Mouse (Mus musculus) myocyte (in vitro differentiated cells): ENCODE measurements around the gene Sox5.

Experiments used
- CEBPB ChIP-seq: IDR thresholded peaks from 2 replicates; pipeline ENCODE4 v1.6.1; 2011; ENCODE audit warnings: mild to moderate bottlenecking, moderate library complexity; ENCODE audit not compliant: poor library complexity, insufficient read depth, severe bottlenecking
- E2F4 ChIP-seq: IDR thresholded peaks from one replicate; pipeline ENCODE4 v1.6.1; 2011; ENCODE audit warnings: mild to moderate bottlenecking, control low read depth, moderate library complexity; ENCODE audit not compliant: insufficient read depth
- MAX ChIP-seq: IDR thresholded peaks from one replicate; pipeline ENCODE4 v1.6.1; 2011; ENCODE audit warnings: low read depth, mild to moderate bottlenecking, control low read depth
- MYOD1 ChIP-seq, 3 experiments: IDR thresholded peaks; one replicate each; pipeline ENCODE4 v1.6.1; 2011; ENCODE audit warnings: control low read depth in 2 of 3, low read depth in 2 of 3, mild to moderate bottlenecking in 2 of 3, moderate library complexity in 1 of 3; ENCODE audit not compliant: insufficient read length in 2 of 3, control insufficient read depth in 1 of 3
- MYOG ChIP-seq, 3 experiments: IDR thresholded peaks; one replicate each; pipeline ENCODE4 v1.6.1; 2011; ENCODE audit warnings: control low read depth in 2 of 3, low read depth in 2 of 3, mild to moderate bottlenecking in 2 of 3; ENCODE audit not compliant: insufficient read length in 2 of 3, control insufficient read depth in 1 of 3, insufficient read depth in 1 of 3
- POLR2A ChIP-seq: IDR thresholded peaks from one replicate; pipeline ENCODE4 v1.6.1; 2011; ENCODE audit warnings: low read depth, mild to moderate bottlenecking, control low read depth, moderate library complexity; ENCODE audit not compliant: insufficient read length
- POLR2AphosphoS2 ChIP-seq: IDR thresholded peaks from one replicate; pipeline ENCODE4 v1.6.1; 2011; ENCODE audit warnings: low read depth, control low read depth; ENCODE audit not compliant: insufficient read length
- REST ChIP-seq: IDR thresholded peaks from one replicate; pipeline ENCODE4 v1.6.1; 2011; ENCODE audit warnings: mild to moderate bottlenecking, control low read depth, moderate library complexity; ENCODE audit not compliant: insufficient read depth, insufficient read length
- TCF12 ChIP-seq: IDR thresholded peaks from one replicate; pipeline ENCODE4 v1.6.1; 2011; ENCODE audit warnings: mild to moderate bottlenecking, control low read depth; ENCODE audit not compliant: poor library complexity, insufficient read depth, severe bottlenecking
- TCF3 ChIP-seq: IDR thresholded peaks from one replicate; pipeline ENCODE4 v1.6.1; 2011; ENCODE audit warnings: low read depth, control low read depth; ENCODE audit not compliant: insufficient read length
- USF1 ChIP-seq: IDR thresholded peaks from one replicate; pipeline ENCODE4 v1.6.1; 2011; ENCODE audit warnings: low read depth, mild to moderate bottlenecking, control low read depth, moderate library complexity

DNA sequence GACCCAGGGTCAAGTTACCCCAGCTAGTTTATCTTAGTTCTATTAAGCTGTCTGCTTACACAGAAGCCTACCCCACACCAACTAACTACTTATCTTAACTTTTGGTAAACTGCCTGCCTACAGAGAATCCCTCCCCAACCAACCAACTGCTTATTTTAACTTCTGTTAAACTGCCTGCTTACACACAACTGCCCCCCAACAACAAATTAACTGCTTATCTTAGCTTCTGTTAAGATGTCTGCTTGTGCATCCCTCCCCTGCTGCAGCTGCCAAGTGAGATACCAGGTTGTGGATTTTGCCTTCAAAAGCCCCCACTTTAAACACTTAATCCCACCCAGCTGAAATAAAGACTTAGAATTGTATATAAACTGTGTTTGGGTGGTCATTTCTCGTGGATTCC lies 215.9 kb downstream of the Sox5 start:
- TF ChIP-seq E2F4 (no peak), CEBPB (no peak), POLR2A (no peak), MYOD1 (IDR thresholded peaks at IDR 0.05; ENCODE audit: control insufficient read depth in 1 of 3, insufficient read length in 2 of 3, low read depth in 2 of 3) (no peak), MYOG (IDR thresholded peaks at IDR 0.05; ENCODE audit: control insufficient read depth in 1 of 3, insufficient read depth in 1 of 3, insufficient read length in 2 of 3, low read depth in 2 of 3) (no peak), USF1 (no peak), MAX (no peak), POLR2AphosphoS2 (no peak), REST (no peak), TCF3 (no peak), TCF12 (no peak)
